Comparison of ENCODE assay signal across 18 mouse cellular contexts in the genomic region with DNA sequence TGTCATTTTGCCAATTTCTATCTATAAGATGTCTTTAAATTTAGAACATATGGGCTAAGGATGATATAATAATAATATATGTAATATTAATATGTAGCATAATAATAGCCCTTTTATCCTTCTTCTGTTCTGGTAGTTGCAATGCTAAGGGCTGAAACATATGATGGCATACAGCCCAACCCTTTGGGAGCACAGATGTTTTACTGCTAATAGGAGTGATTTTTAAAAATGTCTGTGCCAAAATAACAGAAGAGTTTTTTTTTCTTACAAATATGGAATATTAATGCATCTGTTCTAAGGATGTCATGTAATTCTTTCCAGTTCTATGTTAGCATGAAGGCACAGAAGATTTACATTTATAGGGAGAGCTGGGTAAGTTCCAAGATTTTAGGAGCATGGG.
"Had no signal": no experiment of that assay in that cellular context is flagged by ENCODE, and none has a peak within 500 bp of the region (broad histone marks: within the 10 kb centered on the region; RNA-seq: fewer than 3 reads in every experiment).

No protein-coding gene starts in this region.

- H3K4me2 ChIP-seq: midbrain, embryonic 12.5 days; neural tube, embryonic 13.5 days; neural tube, embryonic 15.5 days had no signal

- ATAC-seq: midbrain, embryonic 16.5 days had no signal

- H3K9me3 ChIP-seq: midbrain, embryonic 10.5 days; midbrain, embryonic 12.5 days; neural tube, embryonic 13.5 days; neural tube, embryonic 15.5 days had no signal

- H3K36me3 ChIP-seq: midbrain, embryonic 10.5 days; midbrain, embryonic 12.5 days; neural tube, embryonic 13.5 days; neural tube, embryonic 15.5 days had no signal

- H3K4me1 ChIP-seq: midbrain, embryonic 10.5 days; neural tube, embryonic 13.5 days; neural tube, embryonic 15.5 days had no signal

- H3K27ac ChIP-seq: midbrain, embryonic 10.5 days; midbrain, embryonic 12.5 days; neural tube, embryonic 13.5 days; neural tube, embryonic 15.5 days had no signal

- DNase-seq: lung, adult 2 months; lung, postnatal 10 days; lung, postnatal 4 days; midbrain, embryonic 14.5 days; retina, postnatal 1 day; right cerebral cortex, adult 18-20 months; right cerebral cortex, postnatal 25 days; right cerebral cortex, postnatal 4 days; spleen, adult 18-20 months; thymus, adult 18-20 months; thymus, postnatal 14 days; thymus, postnatal 36 days had no signal

- H3K4me3 ChIP-seq: midbrain, embryonic 10.5 days; midbrain, embryonic 12.5 days; myocyte; neural tube, embryonic 13.5 days; neural tube, embryonic 15.5 days had no signal

- H3K9ac ChIP-seq: midbrain, embryonic 12.5 days; neural tube, embryonic 13.5 days; neural tube, embryonic 15.5 days had no signal

- H3K27me3 ChIP-seq: midbrain, embryonic 12.5 days; neural tube, embryonic 13.5 days; neural tube, embryonic 15.5 days had no signal
